Mouse (Mus musculus) lung, embryonic 14.5 days (tissue): ENCODE results near the gene Fcrla. TPM values are rescaled to one million over a fixed set of nuclear protein-coding genes. Genes with fewer than 3 reads are reported as not detected.
A peak's percentile ranks its signal among the peaks of the same experiment; 100 is the strongest.
"Not testable (repeated sequence)": the region's sequence is repeated elsewhere in the genome, so short reads cannot be mapped to it uniquely, and the experiment has no call there.

Experiments
- ATAC-seq: fragments of 200-750 bp; cut with Nextera tagmentation; 2 replicates; pipeline ENCODE4 v1.8.0; 2017; ENCODE audit warnings: mild to moderate bottlenecking, moderate TSS enrichment, moderate library complexity; ENCODE audit not compliant: insufficient read depth
- DNase-seq: peaks from one replicate; pipeline ENCODE4 v3.0.0-alpha.2; 2015
- H3K27ac ChIP-seq: fragments of 300-500 bp; sonication (generic); 2 replicates; pipeline ENCODE4 v1.5.1; 2014; ENCODE audit warnings: low read depth, mild to moderate bottlenecking, moderate library complexity
- H3K27me3 ChIP-seq: fragments of 300-500 bp; sonication (generic); 2 replicates; pipeline ENCODE4 v1.6.1; 2014; ENCODE audit warnings: low read length, control low read depth; ENCODE audit not compliant: insufficient read depth
- H3K36me3 ChIP-seq: fragments of 300-500 bp; sonication (generic); 2 replicates; pipeline ENCODE4 v1.6.1; 2014; ENCODE audit warnings: control low read depth; ENCODE audit not compliant: insufficient read depth
- H3K4me1 ChIP-seq: fragments of 300-500 bp; sonication (generic); 2 replicates; pipeline ENCODE4 v1.6.1; 2014; ENCODE audit warnings: antibody characterized with exemption, control low read depth; ENCODE audit not compliant: insufficient read depth
- H3K4me2 ChIP-seq: fragments of 300-500 bp; sonication (generic); 2 replicates; pipeline ENCODE4 v1.6.1; 2014; ENCODE audit warnings: mild to moderate bottlenecking
- H3K4me3 ChIP-seq: fragments of 300-500 bp; sonication (generic); 2 replicates; pipeline ENCODE4 v1.5.1; 2014; ENCODE audit warnings: low read depth, low read length
- H3K9ac ChIP-seq: fragments of 300-500 bp; sonication (generic); 2 replicates; pipeline ENCODE4 v1.6.1; 2014
- H3K9me3 ChIP-seq: fragments of 300-500 bp; sonication (generic); 2 replicates; pipeline ENCODE4 v1.6.1; 2016; ENCODE audit warnings: low read depth, low read length, control low read depth
- CTCF ChIP-seq: IDR thresholded peaks from 2 replicates; pipeline ENCODE4 v1.5.1; 2016; ENCODE audit warnings: antibody characterized with exemption, low read depth
- WGBS: fragments of 180-500 bp; shearing (Covaris S2); extraction: QIAGEN DNeasy Blood & Tissue Kit; methylation state at CpG from one replicate; pipeline ENCODE4 v1.1.7; 2014; 5-methylcytosine and 5-hydroxymethylcytosine counted together
- polyA plus RNA-seq: library from polyadenylated mRNA; unstranded; fragments of >200 nt; fragmentation: Nextera tagmentation; extraction: Ambion mirVana; gene quantifications from 2 replicates; pipeline ENCODE4 v1.2.1, GENCODE M21; 2014

Fcrla gene
- polyA plus RNA-seq, 1 experiment from 2014 or later, result not detected

GRCm38 (mm10) chr1:170950772-170951171, 23.4 kb upstream of the Fcrla start:
- Histone ChIP-seq H3K27ac (no peak overlapping the region), H3K9ac (no peak overlapping the region), H3K9me3 (peaks cover 5% of the 10 kb centered on the region; the same call in 1 of the 2 replicates), H3K36me3 (no peaks in the 10 kb centered on the region), H3K4me3 (no peak overlapping the region), H3K27me3 (no peaks in the 10 kb centered on the region), H3K4me1 (no peaks in the 10 kb centered on the region), H3K4me2 (no peak overlapping the region)
- ATAC-seq (no peak), DNase-seq (no peak)
- TF ChIP-seq CTCF, result no peak
- 26% methylated on average over 3 of the region's 3 CpGs for WGBS

GRCm38 (mm10) chr1:170944908-170945307, 17.5 kb upstream of the Fcrla start:
- H3K9ac ChIP-seq, H3K4me2 ChIP-seq, H3K27me3 ChIP-seq, H3K27ac ChIP-seq, H3K9me3 ChIP-seq, DNase-seq, H3K4me3 ChIP-seq, H3K36me3 ChIP-seq, H3K4me1 ChIP-seq, ATAC-seq: not testable (repeated sequence)
- WGBS, result 93% methylated on average over 2 of the region's 9 CpGs

DNA sequence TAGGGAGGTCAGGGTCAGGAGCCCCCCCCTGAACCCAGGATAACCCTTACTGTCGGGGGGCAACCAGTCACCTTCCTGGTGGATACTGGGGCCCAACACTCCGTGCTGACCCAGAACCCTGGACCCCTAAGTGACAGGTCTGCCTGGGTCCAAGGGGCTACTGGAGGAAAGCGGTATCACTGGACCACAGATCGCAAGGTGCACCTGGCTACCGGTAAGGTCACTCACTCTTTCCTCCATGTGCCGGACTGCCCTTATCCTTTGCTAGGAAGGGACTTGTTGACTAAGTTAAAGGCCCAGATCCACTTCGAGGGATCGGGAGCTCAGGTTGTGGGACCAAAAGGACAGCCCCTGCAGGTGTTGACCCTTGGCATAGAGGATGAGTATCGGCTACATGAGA, 16.8 kb upstream of the Fcrla start:
- not testable (repeated sequence) for H3K27ac ChIP-seq, DNase-seq, ATAC-seq, H3K4me1 ChIP-seq, H3K27me3 ChIP-seq, H3K9me3 ChIP-seq, H3K4me3 ChIP-seq, H3K4me2 ChIP-seq, H3K36me3 ChIP-seq, H3K9ac ChIP-seq
- 95% methylated on average over 9 of the region's 9 CpGs for WGBS

GRCm38 (mm10) chr1:170939255-170939654, 11.9 kb upstream of the Fcrla start:
- Histone ChIP-seq H3K36me3 (no peaks in the 10 kb centered on the region), H3K4me1 (no peaks in the 10 kb centered on the region), H3K4me3 (no peak overlapping the region), H3K4me2 (no peak overlapping the region), H3K27me3 (no peaks in the 10 kb centered on the region), H3K9me3 (0 out of 2 replicates have a peak, but pooled peaks cover 2% of the 10 kb centered on the region), H3K27ac (no peak overlapping the region), H3K9ac (no peak overlapping the region)
- ATAC-seq, result no peak
- WGBS, result 81% methylated on average over 12 of the region's 12 CpGs
- no peak for TF ChIP-seq CTCF
- peak; percentile 17 for DNase-seq

GRCm38 (mm10) chr1:170934383-170934782, 7.0 kb upstream of the Fcrla start:
- Histone ChIP-seq H3K4me2 (no peak overlapping the region), H3K9ac (no peak overlapping the region), H3K27me3 (no peaks in the 10 kb centered on the region), H3K9me3 (no peaks in the 10 kb centered on the region), H3K27ac (no peak overlapping the region), H3K36me3 (no peaks in the 10 kb centered on the region), H3K4me1 (no peaks in the 10 kb centered on the region), H3K4me3 (no peak overlapping the region)
- WGBS, result 49% methylated on average over 2 of the region's 2 CpGs
- no peak for TF ChIP-seq CTCF
- ATAC-seq (no peak), DNase-seq (no peak)

DNA sequence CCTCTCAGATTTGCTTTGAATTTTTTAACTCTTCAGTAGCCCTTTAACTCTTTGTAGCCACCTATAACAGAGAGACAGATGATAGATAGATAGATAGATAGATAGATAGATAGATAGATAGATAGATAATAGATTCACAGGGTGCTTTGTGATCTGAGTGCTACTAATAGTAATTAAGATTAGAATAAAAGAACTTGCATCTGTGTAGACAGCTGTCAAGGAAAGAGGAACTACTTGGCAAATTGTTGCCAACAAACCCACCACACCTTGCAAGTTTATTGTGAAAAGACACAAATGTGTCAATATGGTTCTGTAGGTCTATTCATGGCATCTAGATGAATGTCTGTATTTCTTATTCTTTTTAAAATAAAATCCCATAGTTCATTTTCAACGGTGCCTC, 6.6 kb upstream of the Fcrla start:
- Histone ChIP-seq H3K4me2 (no peak overlapping the region), H3K4me3 (no peak overlapping the region), H3K4me1 (no peaks in the 10 kb centered on the region), H3K27ac (no peak overlapping the region), H3K36me3 (no peaks in the 10 kb centered on the region), H3K27me3 (no peaks in the 10 kb centered on the region), H3K9ac (no peak overlapping the region), H3K9me3 (no peaks in the 10 kb centered on the region)
- ATAC-seq, result no peak
- WGBS, result 80% methylated on average over 1 of the region's 1 CpGs
- no peak for DNase-seq
- no peak for TF ChIP-seq CTCF

GRCm38 (mm10) chr1:170933386-170933920, 6.1 kb upstream of the Fcrla start:
- no peak overlapping the region for H3K4me2 ChIP-seq
- no peaks in the 10 kb centered on the region for H3K36me3 ChIP-seq
- no peaks in the 10 kb centered on the region for H3K27me3 ChIP-seq
- no peak for TF ChIP-seq CTCF
- H3K4me3 ChIP-seq, result no peak overlapping the region
- H3K4me1 ChIP-seq, result no peaks in the 10 kb centered on the region
- no peak for ATAC-seq
- 73% methylated on average over 6 of the region's 6 CpGs for WGBS
- no peaks in the 10 kb centered on the region for H3K9me3 ChIP-seq
- H3K9ac ChIP-seq, result no peak overlapping the region
- DNase-seq, result no peak
- H3K27ac ChIP-seq, result no peak overlapping the region

GRCm38 (mm10) chr1:170932043-170932442, 4.7 kb upstream of the Fcrla start:
- H3K36me3 ChIP-seq, result no peaks in the 10 kb centered on the region
- H3K9me3 ChIP-seq, result no peaks in the 10 kb centered on the region
- ATAC-seq (no peak), DNase-seq (no peak)
- no peaks in the 10 kb centered on the region for H3K27me3 ChIP-seq
- no peak overlapping the region for H3K4me3 ChIP-seq
- 74% methylated on average over 3 of the region's 3 CpGs for WGBS
- no peak overlapping the region for H3K4me2 ChIP-seq
- TF ChIP-seq CTCF, result no peak
- H3K9ac ChIP-seq, result no peak overlapping the region
- no peak overlapping the region for H3K27ac ChIP-seq
- no peaks in the 10 kb centered on the region for H3K4me1 ChIP-seq
